Mouse (Mus musculus): Measurements from ENCODE around the gene Tenm1. TPM values are rescaled to one million over a fixed set of nuclear protein-coding genes. Genes with fewer than 3 reads are reported as not detected.

Gene Tenm1
- total RNA-seq, 4 experiments from 2014 or later: not detected

Other genes starting within 250 kb of the Tenm1 start
- not detected for gene Tex13c1, start 162.0 kb upstream of the Tenm1 start, total RNA-seq (2022)

Data from gastrocnemius, adult 8-10 months (tissue).